Mouse (Mus musculus): ENCODE data around the gene Kcnk4. TPM values are rescaled to one million over a fixed set of nuclear protein-coding genes. Genes with fewer than 3 reads are reported as not detected.
"Not testable (repeated sequence)": the region's sequence is repeated elsewhere in the genome, so short reads cannot be mapped to it uniquely, and the experiment has no call there.

Kcnk4 gene
- total RNA-seq, 2 experiments from 2014 or later: not detected

- H3K4me3 ChIP-seq: no peak overlapping the region
- no peak for TF ChIP-seq CTCF (IDR thresholded peaks at IDR 0.05)
- no peak overlapping the region for H3K27ac ChIP-seq
- intact Hi-C loops (cut with DNase I): loop anchor here (5.0 kb wide), 1 partner anchor 69 kb away; no protein-coding TSS in a partner anchor
- DNase-seq: no peak
Measured at GRCm38 (mm10) chr19:6906199-6906598, 28.1 kb downstream of the Kcnk4 start.

DNA sequence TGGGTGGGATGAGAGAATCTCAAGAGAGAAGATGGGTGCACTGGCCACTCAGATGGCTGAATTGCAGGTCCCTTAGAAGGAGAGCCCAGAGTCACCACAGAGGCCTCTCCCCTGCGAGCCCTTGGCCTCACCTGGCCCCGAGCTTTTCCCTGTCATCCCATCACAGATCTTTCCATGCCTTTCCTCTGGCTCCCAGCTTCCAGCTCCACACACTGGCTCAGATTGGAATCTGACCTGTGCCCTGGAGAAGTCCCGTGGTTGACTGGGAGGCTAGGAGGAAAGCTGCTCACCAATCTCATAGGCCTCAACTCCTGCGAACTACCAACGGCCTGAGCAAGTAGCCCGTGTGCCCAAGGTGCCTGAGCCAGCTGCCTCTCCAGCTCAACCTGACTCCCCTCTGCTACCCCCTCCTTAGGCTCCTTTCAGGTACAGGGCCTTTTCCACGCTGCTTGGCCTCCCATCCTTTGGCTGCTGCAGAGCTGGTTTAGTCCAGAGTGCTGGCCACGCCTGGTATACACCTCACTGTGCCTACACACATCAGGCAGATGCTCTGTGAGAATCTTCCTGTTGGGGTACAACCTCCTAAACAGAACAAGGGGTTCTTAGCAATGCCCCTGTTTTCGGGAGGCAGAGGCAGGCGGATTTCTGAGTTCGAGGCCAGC, 28.7 kb downstream of the Kcnk4 start:
- intact Hi-C loops (cut with DNase I): loop anchor here (5.0 kb wide), 1 partner anchor 68 kb away; no protein-coding TSS in a partner anchor
- DNase-seq: no peak
- Histone ChIP-seq H3K4me3 (no peak overlapping the region), H3K27ac (no peak overlapping the region)
- TF ChIP-seq CTCF (IDR thresholded peaks at IDR 0.05): no peak

DNA sequence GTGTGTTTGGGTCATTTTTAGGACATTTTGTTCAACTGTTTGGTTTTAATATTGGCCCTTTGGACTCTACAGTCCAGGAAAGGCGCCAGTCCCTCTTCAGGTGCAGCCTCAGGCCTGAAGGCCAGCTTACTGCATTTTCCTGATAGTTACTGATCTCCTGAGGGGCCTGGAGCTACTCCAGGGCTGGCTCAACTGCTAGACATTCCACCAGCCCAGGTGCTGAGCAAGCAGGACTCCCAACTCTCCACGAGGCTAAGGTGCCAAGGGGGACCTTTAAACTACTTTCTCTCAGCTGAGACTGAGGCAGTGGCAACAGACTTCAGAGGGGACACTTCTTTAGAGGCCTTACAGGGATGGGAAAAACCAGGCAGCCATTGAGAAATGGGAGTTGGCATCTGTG, 29.5 kb downstream of the Kcnk4 start:
- no peak overlapping the region for H3K4me3 ChIP-seq
- H3K27ac ChIP-seq: no peak overlapping the region
- DNase-seq: no peak
- intact Hi-C loops (cut with DNase I): loop anchor here (5.0 kb wide), 1 partner anchor 68 kb away; no protein-coding TSS in a partner anchor
- TF ChIP-seq CTCF (IDR thresholded peaks at IDR 0.05): no peak

DNA sequence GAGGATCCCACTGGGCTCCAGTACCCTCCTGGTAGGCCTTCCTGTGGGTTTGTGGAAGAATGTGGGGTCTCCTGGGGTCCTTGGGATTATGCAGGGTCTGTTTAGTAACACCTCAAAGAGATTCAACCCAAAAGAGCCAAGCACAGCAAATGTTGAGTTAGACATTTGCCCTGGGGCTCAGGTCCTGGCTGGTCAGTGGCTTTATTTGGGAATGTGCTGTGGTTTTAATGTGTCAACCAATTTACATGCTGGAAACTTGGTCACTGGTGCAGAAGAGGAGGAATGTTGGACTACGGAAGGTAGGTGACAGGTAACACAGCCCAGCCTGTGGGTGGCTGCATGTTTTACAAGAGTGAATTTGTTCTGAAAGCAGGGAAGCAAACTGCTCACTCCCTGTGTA, 31.3 kb downstream of the Kcnk4 start:
- H3K27ac ChIP-seq: no peak overlapping the region
- no peak overlapping the region for H3K4me3 ChIP-seq
- TF ChIP-seq CTCF (IDR thresholded peaks at IDR 0.05): no peak
- DNase-seq: no peak
- intact Hi-C loops (cut with DNase I): no loop called here

DNA sequence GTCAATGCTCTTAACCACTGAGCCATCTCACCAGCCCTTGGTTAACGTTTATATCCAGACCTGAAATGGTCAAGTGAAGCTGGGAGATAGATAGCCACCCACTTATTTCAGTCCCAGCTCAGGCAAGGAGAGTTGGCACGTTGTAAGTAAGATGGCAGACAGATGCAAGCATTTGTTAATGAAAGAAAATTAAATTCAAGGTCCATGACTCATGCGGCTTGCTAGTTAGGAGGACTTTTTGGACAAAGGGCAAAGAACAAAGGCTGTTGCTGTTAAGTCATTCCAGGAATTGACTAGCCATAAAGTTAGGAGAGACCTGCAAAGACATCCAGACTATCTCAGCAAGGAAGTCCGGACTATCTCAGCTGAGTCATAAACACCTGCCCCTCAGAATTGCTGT, 34.7 kb downstream of the Kcnk4 start:
- intact Hi-C loops (cut with DNase I): no loop called here
- no peak for DNase-seq
- TF ChIP-seq CTCF (IDR thresholded peaks at IDR 0.05): no peak
- H3K4me3 ChIP-seq: no peak overlapping the region
- no peak overlapping the region for H3K27ac ChIP-seq

- H3K27ac ChIP-seq; DNase-seq; intact Hi-C loops (cut with DNase I): not testable (repeated sequence)
- peak overlapping the region; percentile 26 for H3K4me3 ChIP-seq
Measured at GRCm38 (mm10) chr19:6895608-6896305, 38.6 kb downstream of the Kcnk4 start.

DNA sequence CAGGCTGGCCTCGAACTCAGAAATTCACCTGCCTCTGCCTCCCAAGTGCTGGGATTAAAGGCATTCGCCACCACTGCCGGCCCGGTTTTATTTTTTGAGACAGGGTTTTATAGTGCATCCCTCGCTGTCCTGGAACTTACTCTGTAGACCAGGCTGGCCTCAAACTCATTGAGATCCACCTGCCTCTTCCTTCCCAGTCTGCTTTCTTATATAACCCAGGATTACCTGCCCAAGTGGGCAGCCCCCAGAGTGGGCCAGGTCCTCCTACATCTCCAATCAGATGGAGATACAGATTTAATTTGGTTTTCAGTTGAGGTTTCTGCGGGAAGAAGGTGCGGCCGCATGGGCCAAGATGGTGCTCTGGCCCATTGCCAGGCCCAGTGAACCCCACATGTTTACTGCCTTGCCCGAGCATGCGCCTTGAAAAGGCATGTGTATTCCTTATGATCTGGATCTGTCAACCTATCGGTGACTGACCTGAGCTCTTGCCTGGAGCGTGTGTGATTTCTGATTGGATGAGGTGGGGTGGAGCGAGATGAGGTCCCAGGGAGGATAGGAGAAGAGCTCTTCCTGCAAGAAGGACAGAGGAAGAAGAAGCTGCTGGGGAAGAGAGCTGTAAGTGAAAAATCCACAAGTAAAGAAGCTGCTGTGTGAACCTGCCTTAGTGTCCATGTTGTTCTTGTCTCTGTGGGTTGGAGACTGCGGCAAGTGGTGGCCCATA, 40.4 kb downstream of the Kcnk4 start:
- TF ChIP-seq CTCF (IDR thresholded peaks at IDR 0.05): no peak
- no peak overlapping the region for H3K4me3 ChIP-seq
- no peak overlapping the region for H3K27ac ChIP-seq
- intact Hi-C loops (cut with DNase I): no loop called here
- no peak for DNase-seq

- intact Hi-C loops (cut with DNase I): no loop called here
- Histone ChIP-seq H3K4me3 (no peak overlapping the region), H3K27ac (no peak overlapping the region)
- no peak for DNase-seq
- TF ChIP-seq CTCF (IDR thresholded peaks at IDR 0.05): no peak
Measured at GRCm38 (mm10) chr19:6892512-6892911, 41.8 kb downstream of the Kcnk4 start.

DNA sequence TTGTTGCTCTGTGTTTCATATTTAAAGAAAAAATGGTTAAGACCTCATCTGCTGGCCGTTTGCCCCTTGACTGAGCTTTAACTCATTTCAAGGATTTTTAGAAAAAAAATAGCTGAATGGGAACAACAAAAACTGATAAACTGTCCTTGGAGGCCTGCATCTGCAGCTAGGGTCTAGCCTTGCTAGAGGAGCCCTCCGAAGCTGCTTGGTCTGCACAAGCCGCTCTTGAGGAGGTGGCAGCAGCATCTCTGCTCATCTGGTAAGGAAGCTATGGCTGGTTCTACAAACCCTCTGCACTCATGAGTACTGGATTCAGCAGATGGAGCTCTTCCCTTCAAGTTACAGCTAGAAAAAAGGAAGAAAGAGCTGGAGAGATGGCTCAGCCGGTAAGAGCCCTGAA, 56.4 kb downstream of the Kcnk4 start:
- no peak for TF ChIP-seq CTCF (IDR thresholded peaks at IDR 0.05)
- intact Hi-C loops (cut with DNase I): no loop called here
- Histone ChIP-seq H3K27ac (no peak overlapping the region), H3K4me3 (no peak overlapping the region)
- no peak for DNase-seq

DNA sequence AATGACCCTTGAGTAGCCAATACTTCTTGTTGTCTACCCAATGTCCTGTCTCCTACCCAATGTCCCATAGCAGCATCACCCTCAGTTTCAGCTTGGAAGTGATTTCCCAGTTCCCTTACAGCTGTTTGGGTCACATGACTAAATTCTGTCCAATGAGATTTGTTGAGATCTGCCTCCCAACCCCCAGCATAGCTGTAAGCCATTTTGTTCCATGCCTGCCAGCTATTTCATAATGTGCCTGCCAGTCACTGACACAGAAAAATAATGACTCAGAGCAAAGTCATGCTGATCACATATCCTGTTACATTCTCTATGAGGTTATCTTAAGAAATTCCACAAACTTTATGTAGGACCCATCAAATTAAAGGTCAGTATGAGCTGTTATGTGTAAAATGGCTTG, 57.5 kb downstream of the Kcnk4 start:
- no peak for TF ChIP-seq CTCF (IDR thresholded peaks at IDR 0.05)
- DNase-seq: no peak
- intact Hi-C loops (cut with DNase I): no loop called here
- Histone ChIP-seq H3K4me3 (no peak overlapping the region), H3K27ac (no peak overlapping the region)

GRCm38 (mm10) chr19:6875834-6876233, 58.5 kb downstream of the Kcnk4 start:
- no peak for TF ChIP-seq CTCF (IDR thresholded peaks at IDR 0.05)
- intact Hi-C loops (cut with DNase I): no loop called here
- Histone ChIP-seq H3K27ac (no peak overlapping the region), H3K4me3 (no peak overlapping the region)
- DNase-seq: no peak

- no peak for DNase-seq
- H3K4me3 ChIP-seq: no peak overlapping the region
- no peak overlapping the region for H3K27ac ChIP-seq
- intact Hi-C loops (cut with DNase I): no loop called here
- TF ChIP-seq CTCF (IDR thresholded peaks at IDR 0.05): no peak
Measured at GRCm38 (mm10) chr19:6874257-6874656, 60.1 kb downstream of the Kcnk4 start.

Small RNA genes within 50 kb of the gene (microRNA-seq; reads per million reads assigned to microRNA genes)
- gene Mir6990: 4.3 reads per million

Other genes starting within 250 kb of the Kcnk4 start
- 1 to 10 TPM; 9.3 to 9.4 TPM for gene Rps6ka4, start 93.9 kb downstream of the Kcnk4 start, total RNA-seq (2021)
- gene Ccdc88b, start 76.3 kb downstream of the Kcnk4 start, total RNA-seq (2021): under 1 TPM; 0.46 to 0.59 TPM
- gene Trmt112, start 24.8 kb downstream of the Kcnk4 start, total RNA-seq (2021): 10 to 100 TPM; 32.7 to 41.3 TPM
- 100 to 1,000 TPM; 177 to 270 TPM for gene Prdx5, start 24.4 kb downstream of the Kcnk4 start, total RNA-seq (2021)
- gene Esrra, start 12.7 kb downstream of the Kcnk4 start, total RNA-seq (2021): 100 to 1,000 TPM in 1 of 2 experiments, 10 to 100 TPM in 1; 80.0 to 108 TPM
- gene Catsperz, start 9.1 kb downstream of the Kcnk4 start, total RNA-seq (2021): not detected
- gene Bad, start 7.3 kb upstream of the Kcnk4 start, total RNA-seq (2021): 10 to 100 TPM; 10.8 to 14.4 TPM
- 10 to 100 TPM in 1 of 2 experiments, 1 to 10 TPM in 1; 8.2 to 13.8 TPM for gene Gpr137, start 8.0 kb upstream of the Kcnk4 start, total RNA-seq (2021)
- gene Ppp1r14b, start 40.5 kb upstream of the Kcnk4 start, total RNA-seq (2021): 100 to 1,000 TPM; 121 to 127 TPM
- 10 to 100 TPM in 1 of 2 experiments, 1 to 10 TPM in 1; 9.1 to 11.0 TPM for gene Plcb3, start 42.0 kb upstream of the Kcnk4 start, total RNA-seq (2021)
- gene Fkbp2, start 46.0 kb upstream of the Kcnk4 start, total RNA-seq (2021): 10 to 100 TPM in 1 of 2 experiments, 1 to 10 TPM in 1; 7.9 to 11.2 TPM
- gene Vegfb, start 53.1 kb upstream of the Kcnk4 start, total RNA-seq (2021): 100 to 1,000 TPM; 142 to 219 TPM
- 10 to 100 TPM; 35.3 to 37.6 TPM for gene Dnajc4, start 58.1 kb upstream of the Kcnk4 start, total RNA-seq (2021)
- 10 to 100 TPM; 12.8 to 15.9 TPM for gene Nudt22, start 61.6 kb upstream of the Kcnk4 start, total RNA-seq (2021)
- 10 to 100 TPM; 22.5 to 26.1 TPM for gene Trpt1, start 61.6 kb upstream of the Kcnk4 start, total RNA-seq (2021)
- under 1 TPM; 0.71 to 0.86 TPM for gene Fermt3, start 85.0 kb upstream of the Kcnk4 start, total RNA-seq (2021)
- gene Stip1, start 105.5 kb upstream of the Kcnk4 start, total RNA-seq (2021): 100 to 1,000 TPM in 1 of 2 experiments, 10 to 100 TPM in 1; 89.9 to 125 TPM
- 100 to 1,000 TPM; 261 to 294 TPM for gene Macrod1, start 122.3 kb upstream of the Kcnk4 start, total RNA-seq (2021)
- gene Flrt1, start 171.2 kb upstream of the Kcnk4 start, total RNA-seq (2021): under 1 TPM; 0.53 to 0.54 TPM

All from gastrocnemius, adult 2 months (tissue).